Mouse (Mus musculus) kidney, postnatal 4 days (tissue): Measurements from ENCODE around the gene Pgpep1l.

Experiments
- DNase-seq, 2 experiments: peaks; one replicate each; pipeline ENCODE4 v3.0.0; 2021; ENCODE audit warnings: mixed read lengths in 2 of 2

Gene Pgpep1l

DNA sequence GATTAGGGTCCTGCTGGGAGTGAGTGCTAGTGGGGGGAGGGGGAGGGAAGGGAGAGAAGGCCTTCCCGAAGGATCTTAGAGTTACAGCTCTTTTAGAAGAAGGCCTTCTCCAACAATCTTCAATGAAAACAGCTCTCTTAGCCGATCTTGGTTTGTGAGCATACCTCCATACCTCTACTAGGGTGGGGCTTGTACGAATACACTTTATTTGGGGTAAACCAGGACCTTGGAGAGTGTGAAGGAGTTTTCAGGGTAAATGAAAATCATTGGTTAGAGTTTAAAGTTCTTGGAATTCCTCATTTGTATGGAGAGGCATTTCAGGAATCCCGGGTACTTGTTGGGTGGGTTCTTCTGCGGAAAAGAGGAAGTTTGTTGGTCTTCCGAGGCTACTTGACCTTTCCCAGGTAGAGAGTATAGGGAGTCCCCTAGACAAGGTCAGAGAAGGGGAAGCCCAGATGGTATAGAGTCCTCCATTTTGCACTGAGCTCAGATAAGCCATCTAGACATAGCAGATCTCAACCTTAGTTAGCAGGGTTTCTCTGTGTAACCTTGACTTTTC lies 4.4 kb downstream of the Pgpep1l start:
- DNase-seq, result no peak

GRCm38 (mm10) chr7:68258326-68259150 lies 5.5 kb downstream of the Pgpep1l start:
- DNase-seq, result no peak

- no peak for DNase-seq
Observed at GRCm38 (mm10) chr7:68257767-68258166, 6.3 kb downstream of the Pgpep1l start.

DNA sequence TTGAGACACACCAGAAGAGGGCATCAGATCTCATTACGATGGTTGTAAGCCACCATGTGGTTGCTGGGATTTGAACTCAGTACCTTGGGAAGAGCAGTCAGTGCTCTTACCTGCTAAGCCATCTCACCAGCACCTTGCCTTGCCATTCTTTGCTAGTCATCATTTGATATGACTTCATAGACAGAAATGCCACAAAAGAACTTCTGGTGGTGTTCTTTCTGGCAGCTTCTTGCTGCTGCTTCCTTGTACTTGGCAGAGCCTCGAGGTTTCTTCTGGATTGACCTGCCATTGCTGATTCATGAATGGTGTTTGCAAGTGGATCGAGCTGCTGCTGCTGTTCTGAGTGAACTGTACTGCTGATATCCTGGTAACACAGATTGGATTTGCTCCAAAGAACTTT lies 13.1 kb downstream of the Pgpep1l start:
- no peak for DNase-seq

DNA sequence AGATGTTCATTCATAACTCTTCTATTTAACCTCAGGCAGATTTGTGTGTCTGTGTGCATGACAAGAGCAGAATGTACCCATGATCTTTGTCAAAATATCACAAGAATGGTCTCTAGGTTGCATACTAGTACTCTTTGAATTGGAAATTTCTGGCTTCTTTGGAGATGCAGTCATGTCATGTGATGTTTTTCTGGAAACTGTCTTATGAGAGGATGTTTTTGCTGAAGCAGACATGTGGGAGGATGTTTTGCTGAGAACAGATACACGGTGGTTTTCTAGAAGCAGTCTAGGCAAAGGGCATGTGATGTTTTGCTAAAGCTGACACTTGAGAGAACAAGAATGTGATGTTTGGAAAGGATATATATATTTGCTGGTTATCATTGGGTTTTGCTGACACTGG lies 13.6 kb downstream of the Pgpep1l start:
- DNase-seq, result no peak

DNA sequence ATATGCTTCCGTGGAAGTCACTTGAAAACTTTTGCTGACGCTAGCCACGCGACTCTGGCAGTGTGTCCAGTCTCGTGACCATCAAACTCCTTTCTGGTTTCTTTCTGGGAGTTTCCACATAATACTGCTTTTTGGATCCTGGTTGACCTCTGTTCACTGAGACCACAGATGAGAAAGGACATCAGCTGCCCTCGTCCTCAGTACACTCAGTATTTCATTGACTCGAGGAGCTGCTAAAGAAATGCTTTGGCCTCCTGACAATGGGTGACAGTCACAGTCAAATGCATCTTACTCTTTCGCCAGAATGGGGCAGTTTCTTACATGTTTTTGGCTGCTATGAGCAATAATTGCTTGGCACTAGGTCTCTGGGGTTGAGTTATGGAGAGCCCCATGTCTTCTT lies 17.8 kb downstream of the Pgpep1l start:
- no peak for DNase-seq

GRCm38 (mm10) chr7:68245681-68246080 lies 18.4 kb downstream of the Pgpep1l start:
- no peak for DNase-seq

DNA sequence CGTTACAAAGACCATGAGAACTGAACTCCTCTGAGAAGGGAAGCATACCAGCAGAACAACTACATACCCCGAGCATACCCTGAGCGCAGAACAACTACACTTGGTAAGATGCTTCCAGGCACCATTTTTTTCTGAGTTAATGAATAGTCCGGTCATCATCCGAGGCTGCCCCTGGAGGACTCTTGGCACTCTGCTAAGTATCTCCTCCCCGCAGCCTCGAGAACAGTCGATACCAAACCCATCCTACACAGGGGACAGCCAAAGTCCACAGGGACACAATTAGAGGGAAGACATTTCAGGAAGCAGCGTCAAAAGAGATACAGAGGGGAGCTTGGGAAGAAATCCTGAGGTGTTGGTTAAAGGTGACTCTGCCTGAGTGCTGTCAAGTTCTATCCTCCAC lies 22.8 kb downstream of the Pgpep1l start:
- no peak for DNase-seq

- no peak for DNase-seq
Observed at GRCm38 (mm10) chr7:68239220-68239827, 24.7 kb downstream of the Pgpep1l start.

GRCm38 (mm10) chr7:68236817-68237216 lies 27.2 kb downstream of the Pgpep1l start:
- no peak for DNase-seq

GRCm38 (mm10) chr7:68233619-68234223 lies 30.3 kb downstream of the Pgpep1l start:
- peak; percentile 76 to 82 for DNase-seq

GRCm38 (mm10) chr7:68232521-68232920 lies 31.5 kb downstream of the Pgpep1l start:
- no peak for DNase-seq

DNA sequence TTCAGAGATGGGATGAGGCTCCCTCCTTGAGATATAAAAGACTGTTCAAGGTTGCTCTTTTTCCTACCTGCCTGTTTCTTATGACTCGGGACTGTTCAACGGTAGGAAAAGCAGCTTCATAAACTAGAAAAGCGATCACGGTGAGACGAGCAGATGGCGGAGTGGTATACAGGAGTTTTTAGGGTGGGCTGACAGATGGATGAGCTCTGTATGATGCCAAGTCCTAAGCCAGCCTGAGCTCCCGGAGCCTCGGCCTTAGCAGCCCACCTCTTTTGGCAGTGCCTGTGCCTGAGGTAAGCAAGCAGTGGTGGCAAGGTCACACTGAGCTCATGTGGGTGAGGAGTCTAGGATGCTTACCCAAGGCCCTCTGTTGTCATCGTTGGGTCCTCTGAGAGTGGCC lies 33.2 kb downstream of the Pgpep1l start:
- DNase-seq, result no peak

DNA sequence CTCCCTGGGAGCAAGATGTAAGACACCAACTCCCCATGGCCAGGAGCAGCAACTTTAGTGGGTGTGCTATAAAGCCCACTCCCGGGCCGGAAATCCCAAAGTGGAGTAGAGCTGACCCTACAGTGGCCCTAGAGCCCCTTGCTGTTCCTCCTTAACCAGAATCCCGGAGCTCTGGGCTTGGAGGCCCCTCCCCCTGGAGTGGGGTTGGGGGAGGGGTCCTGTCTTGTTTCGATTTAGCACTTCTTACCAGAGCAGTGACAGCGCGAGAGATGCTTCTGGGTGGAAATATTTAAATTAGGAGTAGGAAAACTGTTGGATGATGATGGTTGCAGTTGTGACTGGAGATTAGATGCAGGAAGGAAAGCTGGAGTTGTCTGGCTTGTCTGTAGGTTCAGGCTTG lies 35.5 kb downstream of the Pgpep1l start:
- DNase-seq, result no peak

- no peak for DNase-seq
Observed at GRCm38 (mm10) chr7:68227621-68228020, 36.4 kb downstream of the Pgpep1l start.

DNA sequence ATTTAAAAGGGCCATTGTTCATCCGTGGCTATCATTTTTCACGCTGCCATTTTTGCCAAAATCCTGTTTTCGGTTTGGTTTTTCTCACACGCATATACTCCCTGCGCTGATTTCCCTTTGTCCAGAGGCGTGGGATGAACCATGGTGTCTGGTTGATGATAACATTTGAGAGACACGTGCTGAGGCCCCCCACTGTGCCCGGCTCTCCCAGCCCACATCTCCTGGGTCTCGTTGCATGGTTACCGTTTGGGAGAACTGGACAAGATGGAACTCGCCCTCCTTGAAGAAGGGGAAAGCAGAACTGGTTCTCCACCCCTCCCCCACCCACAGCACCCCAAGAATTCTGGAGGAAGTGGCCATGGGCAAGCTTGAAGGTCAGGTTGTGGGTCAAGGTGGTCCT lies 37.0 kb downstream of the Pgpep1l start:
- no peak for DNase-seq

DNA sequence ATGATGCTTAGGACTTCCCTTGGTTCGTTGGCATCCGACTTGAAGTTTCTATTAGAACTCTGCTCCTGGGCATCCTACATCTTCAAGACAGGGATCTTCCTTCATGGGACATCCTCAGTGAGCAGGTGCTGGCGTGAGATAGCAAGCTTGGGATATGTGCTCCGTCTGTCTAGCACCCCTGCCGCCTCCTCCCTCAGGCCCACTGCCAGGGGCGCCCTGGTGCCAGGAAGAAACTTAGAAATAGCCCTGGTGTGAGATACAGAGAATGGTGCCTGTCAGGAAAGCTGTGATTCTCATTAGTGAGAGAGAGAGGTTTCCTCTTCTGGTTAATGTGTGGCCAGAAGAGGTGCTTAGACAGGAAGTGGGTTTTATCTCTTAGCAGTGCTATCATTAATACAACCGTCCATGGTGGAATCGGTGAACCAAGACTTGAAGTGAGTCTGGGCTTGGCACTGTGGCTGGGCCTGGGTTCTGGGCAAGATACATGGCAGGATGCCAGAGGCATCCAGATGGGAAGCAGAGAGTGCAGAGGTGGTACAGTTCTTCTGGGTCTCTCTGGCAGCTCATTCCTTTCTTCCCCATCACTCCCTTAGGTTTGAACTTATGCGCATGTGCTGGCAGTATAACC lies 38.5 kb downstream of the Pgpep1l start:
- no peak for DNase-seq

- no peak for DNase-seq
Observed at GRCm38 (mm10) chr7:68224006-68224405, 40.0 kb downstream of the Pgpep1l start.

GRCm38 (mm10) chr7:68223356-68223808 lies 40.7 kb downstream of the Pgpep1l start:
- peak; percentile 72 to 84 for DNase-seq

DNA sequence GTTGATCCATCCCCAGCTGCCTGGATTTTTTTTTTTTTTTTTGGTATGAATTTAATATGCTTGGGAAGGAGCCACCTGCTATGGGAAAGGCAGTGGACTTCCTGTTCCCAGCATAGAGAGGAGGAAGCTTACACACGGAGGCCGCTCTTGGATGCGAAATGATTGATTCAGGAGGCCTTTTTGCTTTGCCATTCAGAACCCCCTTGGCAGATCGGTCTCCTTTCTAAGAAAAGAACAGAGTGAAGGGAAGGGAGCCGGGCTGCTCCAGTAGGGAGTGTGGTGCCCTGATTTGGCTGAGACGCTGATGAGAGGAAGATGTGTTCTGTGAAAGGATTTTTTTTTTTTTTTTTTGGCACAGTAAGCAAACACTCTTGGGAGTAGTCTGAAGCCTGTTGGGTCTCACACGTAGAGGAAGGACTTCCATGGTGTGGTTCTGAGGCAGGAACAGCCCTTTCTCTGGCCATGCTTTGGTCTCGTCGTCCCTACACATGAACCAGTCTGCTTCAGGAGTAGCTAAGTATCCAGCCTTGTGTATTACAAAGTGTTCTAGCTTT lies 42.3 kb downstream of the Pgpep1l start:
- no peak for DNase-seq

- no peak for DNase-seq
Observed at GRCm38 (mm10) chr7:68218879-68219278, 45.2 kb downstream of the Pgpep1l start.

DNA sequence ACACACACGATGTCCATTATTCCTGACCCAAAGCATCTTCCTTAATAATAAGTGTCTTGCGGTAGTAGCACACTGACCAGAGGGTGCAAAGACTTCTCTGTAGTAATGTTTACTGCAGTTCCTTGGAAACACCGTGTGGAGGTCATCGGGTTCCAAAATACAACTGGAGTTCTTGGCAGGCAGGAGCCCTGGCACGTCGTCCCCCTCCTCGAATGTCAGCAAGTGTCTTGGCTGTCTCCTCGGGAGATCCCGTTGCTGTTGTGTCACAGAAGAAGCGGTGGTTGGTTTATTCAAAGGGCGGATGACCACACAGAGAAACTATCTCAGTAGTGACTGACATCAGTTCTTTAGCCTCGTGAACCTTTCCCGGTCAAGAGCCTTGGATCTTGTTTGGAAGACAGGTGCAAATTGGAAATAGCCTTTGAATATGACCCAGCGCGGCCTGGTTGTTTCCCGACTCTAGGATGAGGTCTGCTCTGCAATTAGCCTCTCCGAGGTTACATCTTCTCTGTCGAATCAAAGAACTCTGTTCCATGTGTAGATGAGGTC lies 48.4 kb downstream of the Pgpep1l start:
- no peak for DNase-seq

DNA sequence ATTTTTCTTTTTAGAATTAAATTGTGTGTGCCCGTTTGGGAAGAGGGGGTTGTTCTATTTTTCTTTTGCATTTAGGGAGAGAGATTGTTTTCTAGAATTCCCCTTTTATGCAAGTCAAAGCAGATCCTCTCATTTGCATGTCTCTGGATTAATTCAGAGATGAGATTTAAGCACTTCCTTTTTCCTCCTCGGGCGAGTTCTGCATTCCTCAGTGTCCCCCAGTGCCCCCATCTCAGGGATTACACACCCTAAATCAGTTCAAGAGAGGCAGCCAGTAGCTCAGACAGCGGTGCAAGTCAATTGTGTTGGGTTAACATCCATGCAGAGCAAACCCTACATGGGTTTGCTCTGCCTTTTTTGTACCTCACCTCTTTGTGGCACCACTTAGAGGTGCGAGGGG lies 50.2 kb downstream of the Pgpep1l start:
- no peak for DNase-seq
